Mouse (Mus musculus): Measurements from ENCODE around the gene Plxnb2. TPM values are rescaled to one million over a fixed set of nuclear protein-coding genes. Genes with fewer than 3 reads are reported as not detected.

Plxnb2 gene
- total RNA-seq, 1 experiment, result 116 TPM

- Histone ChIP-seq H3K4me1 (ENCODE audit: control insufficient read depth in 2 of 2, insufficient read depth in 2 of 2, low read length in 2 of 2, poor library complexity in 1 of 2) (peaks cover 0 to 26% of the 10 kb centered on the region in 2 experiments; a peak in 2 of 4 replicates), H3K27ac (ENCODE audit: insufficient read depth, low read depth, low read length, poor library complexity, severe bottlenecking) (no peak overlapping the region), H3K9ac (ENCODE audit: insufficient read depth, low read depth, low read length, poor library complexity, severe bottlenecking) (no peak overlapping the region), H3K9me3 (ENCODE audit: control insufficient read depth, insufficient read depth, low read depth, low read length) (no peaks in the 10 kb centered on the region), H3K36me3 (ENCODE audit: control insufficient read depth, insufficient read depth, low read length, poor library complexity, severe bottlenecking) (peaks cover 24% of the 10 kb centered on the region), H3K4me3 (ENCODE audit: insufficient read depth in 1 of 2, low read depth in 1 of 2, low read length in 2 of 2, poor library complexity in 1 of 2, severe bottlenecking in 1 of 2) (no peak overlapping the region)
- no peak for TF ChIP-seq MAFK (IDR thresholded peaks at IDR 0.05; ENCODE audit: insufficient read depth, low read depth, low read length)
- TF ChIP-seq ZC3H11A (IDR thresholded peaks at IDR 0.05; ENCODE audit: borderline replicate concordance, low read depth, low read length), result no peak
- TF ChIP-seq ZNF384 (IDR thresholded peaks at IDR 0.05; ENCODE audit: low read depth, low read length), result no peak
- TF ChIP-seq CHD2 (IDR thresholded peaks at IDR 0.05; ENCODE audit: low read depth, low read length), result no peak
- no peak for TF ChIP-seq HCFC1 (IDR thresholded peaks at IDR 0.05; ENCODE audit: borderline replicate concordance, insufficient read depth, low read length)
- in situ Hi-C loops (cut with MboI; ENCODE audit: low sequenced_read_pairs in 2 of 2, unreplicated experiment in 2 of 2), result no loop called here
- no peak for DNase-seq (ENCODE audit: low read depth, low spot score)
These were observed 28.3 kb downstream of the Plxnb2 start for GRCm38 (mm10) chr15:89152312-89152711.

- H3K4me3 ChIP-seq (ENCODE audit: insufficient read depth in 1 of 2, low read depth in 1 of 2, low read length in 2 of 2, poor library complexity in 1 of 2, severe bottlenecking in 1 of 2), result peak overlapping the region; percentile 60 to 80
- H3K4me1 ChIP-seq (ENCODE audit: control insufficient read depth in 2 of 2, insufficient read depth in 2 of 2, low read length in 2 of 2, poor library complexity in 1 of 2), result peaks cover 0 to 37% of the 10 kb centered on the region in 2 experiments; a peak in 3 of 4 replicates
- in situ Hi-C loops (cut with MboI; ENCODE audit: low sequenced_read_pairs in 2 of 2, unreplicated experiment in 2 of 2), result no loop called here
- H3K36me3 ChIP-seq (ENCODE audit: control insufficient read depth, insufficient read depth, low read length, poor library complexity, severe bottlenecking), result peaks cover 1% of the 10 kb centered on the region; the same call in 1 of the 2 replicates
- TF ChIP-seq HCFC1 (IDR thresholded peaks at IDR 0.05; ENCODE audit: borderline replicate concordance, insufficient read depth, low read length) (no peak), CHD2 (IDR thresholded peaks at IDR 0.05; ENCODE audit: low read depth, low read length) (no peak), MAFK (IDR thresholded peaks at IDR 0.05; ENCODE audit: insufficient read depth, low read depth, low read length) (no peak), ZNF384 (IDR thresholded peaks at IDR 0.05; ENCODE audit: low read depth, low read length) (no peak), ZC3H11A (IDR thresholded peaks at IDR 0.05; ENCODE audit: borderline replicate concordance, low read depth, low read length) (no peak)
- no peak overlapping the region for H3K9ac ChIP-seq (ENCODE audit: insufficient read depth, low read depth, low read length, poor library complexity, severe bottlenecking)
- no peaks in the 10 kb centered on the region for H3K9me3 ChIP-seq (ENCODE audit: control insufficient read depth, insufficient read depth, low read depth, low read length)
- H3K27ac ChIP-seq (ENCODE audit: insufficient read depth, low read depth, low read length, poor library complexity, severe bottlenecking), result no peak overlapping the region
- no peak for DNase-seq (ENCODE audit: low read depth, low spot score)
These were observed 30.6 kb downstream of the Plxnb2 start for GRCm38 (mm10) chr15:89150041-89150390.

- H3K4me1 ChIP-seq (ENCODE audit: control insufficient read depth in 2 of 2, insufficient read depth in 2 of 2, low read length in 2 of 2, poor library complexity in 1 of 2), result peaks cover 0 to 36% of the 10 kb centered on the region in 2 experiments; a peak in 3 of 4 replicates
- no peak for DNase-seq (ENCODE audit: low read depth, low spot score)
- TF ChIP-seq CHD2 (IDR thresholded peaks at IDR 0.05; ENCODE audit: low read depth, low read length) (no peak), ZNF384 (IDR thresholded peaks at IDR 0.05; ENCODE audit: low read depth, low read length) (no peak), MAFK (IDR thresholded peaks at IDR 0.05; ENCODE audit: insufficient read depth, low read depth, low read length) (no peak), ZC3H11A (IDR thresholded peaks at IDR 0.05; ENCODE audit: borderline replicate concordance, low read depth, low read length) (no peak), HCFC1 (IDR thresholded peaks at IDR 0.05; ENCODE audit: borderline replicate concordance, insufficient read depth, low read length) (no peak)
- H3K9me3 ChIP-seq (ENCODE audit: control insufficient read depth, insufficient read depth, low read depth, low read length), result no peaks in the 10 kb centered on the region
- H3K27ac ChIP-seq (ENCODE audit: insufficient read depth, low read depth, low read length, poor library complexity, severe bottlenecking), result no peak within 1 kb of the TSS
- in situ Hi-C loops (cut with MboI; ENCODE audit: low sequenced_read_pairs in 2 of 2, unreplicated experiment in 2 of 2), result no loop called here
- peak within 1 kb of the TSS; percentile 78 for H3K9ac ChIP-seq (ENCODE audit: insufficient read depth, low read depth, low read length, poor library complexity, severe bottlenecking)
- H3K4me3 ChIP-seq (ENCODE audit: insufficient read depth in 1 of 2, low read depth in 1 of 2, low read length in 2 of 2, poor library complexity in 1 of 2, severe bottlenecking in 1 of 2), result peak within 1 kb of the TSS; percentile 68 to 80
- H3K36me3 ChIP-seq (ENCODE audit: control insufficient read depth, insufficient read depth, low read length, poor library complexity, severe bottlenecking), result no peaks in the 10 kb centered on the region; the same call in 1 of the 2 replicates
These were observed 31.1 kb downstream of the Plxnb2 start, which contains the start of gene Mapk11 for GRCm38 (mm10) chr15:89149271-89150040. TSS of gene Mapk11 (minus strand) at chr15:89149628.

- Histone ChIP-seq H3K4me1 (ENCODE audit: control insufficient read depth in 2 of 2, insufficient read depth in 2 of 2, low read length in 2 of 2, poor library complexity in 1 of 2) (peaks cover 0 to 31% of the 10 kb centered on the region in 2 experiments; a peak in 3 of 4 replicates), H3K27ac (ENCODE audit: insufficient read depth, low read depth, low read length, poor library complexity, severe bottlenecking) (no peak overlapping the region), H3K9me3 (ENCODE audit: control insufficient read depth, insufficient read depth, low read depth, low read length) (no peaks in the 10 kb centered on the region), H3K4me3 (ENCODE audit: insufficient read depth in 1 of 2, low read depth in 1 of 2, low read length in 2 of 2, poor library complexity in 1 of 2, severe bottlenecking in 1 of 2) (peak overlapping the region; percentile 68 to 80), H3K36me3 (ENCODE audit: control insufficient read depth, insufficient read depth, low read length, poor library complexity, severe bottlenecking) (peaks cover 4% of the 10 kb centered on the region; the same call in 1 of the 2 replicates), H3K9ac (ENCODE audit: insufficient read depth, low read depth, low read length, poor library complexity, severe bottlenecking) (peak overlapping the region; percentile 78)
- TF ChIP-seq ZNF384 (IDR thresholded peaks at IDR 0.05; ENCODE audit: low read depth, low read length), result no peak
- no peak for TF ChIP-seq HCFC1 (IDR thresholded peaks at IDR 0.05; ENCODE audit: borderline replicate concordance, insufficient read depth, low read length)
- TF ChIP-seq ZC3H11A (IDR thresholded peaks at IDR 0.05; ENCODE audit: borderline replicate concordance, low read depth, low read length), result no peak
- TF ChIP-seq CHD2 (IDR thresholded peaks at IDR 0.05; ENCODE audit: low read depth, low read length), result no peak
- no peak for TF ChIP-seq MAFK (IDR thresholded peaks at IDR 0.05; ENCODE audit: insufficient read depth, low read depth, low read length)
- in situ Hi-C loops (cut with MboI; ENCODE audit: low sequenced_read_pairs in 2 of 2, unreplicated experiment in 2 of 2), result no loop called here
- no peak for DNase-seq (ENCODE audit: low read depth, low spot score)
These were observed 31.9 kb downstream of the Plxnb2 start for GRCm38 (mm10) chr15:89148496-89149270.

Data from ES-E14 (cell line).